Mouse (Mus musculus) MN1 (cell line): ENCODE measurements around the gene A530084C06Rik.

Source experiments
- DNase-seq: peaks from one replicate; pipeline ENCODE4 v3.0.0-alpha.2; 2016; ENCODE audit warnings: low spot score

A530084C06Rik gene

GRCm38 (mm10) chr13:31543021-31543420 is 16.1 kb downstream of the A530084C06Rik start:
- DNase-seq, result no peak

- DNase-seq, result no peak
Measured at GRCm38 (mm10) chr13:31534726-31535125, 24.4 kb downstream of the A530084C06Rik start.

- no peak for DNase-seq
Measured at GRCm38 (mm10) chr13:31531651-31532061, 27.5 kb downstream of the A530084C06Rik start.

- DNase-seq, result no peak
Measured at GRCm38 (mm10) chr13:31531186-31531585, 27.9 kb downstream of the A530084C06Rik start.

GRCm38 (mm10) chr13:31524976-31525375 is 34.2 kb downstream of the A530084C06Rik start:
- no peak for DNase-seq

- no peak for DNase-seq
Measured at GRCm38 (mm10) chr13:31518971-31519370, 40.2 kb downstream of the A530084C06Rik start.

GRCm38 (mm10) chr13:31518411-31518886 is 40.7 kb downstream of the A530084C06Rik start:
- DNase-seq, result no peak

- DNase-seq, result no peak
Measured at GRCm38 (mm10) chr13:31515261-31515660, 43.9 kb downstream of the A530084C06Rik start.

GRCm38 (mm10) chr13:31506494-31507167 is 52.5 kb downstream of the A530084C06Rik start:
- no peak for DNase-seq
